ENCODE assay signal across 8 mouse cellular contexts in genomic region chr12:54696242-54697002, GRCm38 (mm10). TPM values are rescaled to one million over a fixed set of nuclear protein-coding genes. Genes with fewer than 3 reads are reported as not detected.
DNase-seq lines count a peak whose midpoint lies in the region; ATAC-seq and TF ChIP-seq lines count a peak whose summit lies in the region.

No protein-coding gene starts in this region.

- H3K9ac ChIP-seq in forebrain, embryonic 14.5 days (ENCODE audit: low read length), result peak overlapping the region; percentile 83

- H3K36me3 ChIP-seq in forebrain, embryonic 14.5 days (ENCODE audit: control insufficient read depth, insufficient read depth, low read length), result peaks cover 4% of the 10 kb centered on the region; the same call in 1 of the 2 replicates

- ATAC-seq in forebrain, embryonic 14.5 days, result peak; percentile 93
- peak; percentile 73 for ATAC-seq in neutrophil, adult 5-6 weeks (ENCODE audit: extremely low read depth, insufficient number of reproducible peaks, low FRiP score, poor library complexity, severe bottlenecking)

- DNase-seq in ES-CJ7 (ENCODE audit: low read depth, low spot score), result peak; percentile 96
- peak; percentile 92 for DNase-seq in cerebellum, adult 11 months
- peak; percentile 99 for DNase-seq in forebrain, embryonic 14.5 days (ENCODE audit: low spot score)
- peak; percentile 88 for DNase-seq in heart, postnatal 25 days (ENCODE audit: low spot score)
- peak; percentile 86 to 96 for DNase-seq in layer of hippocampus, adult 18-20 months (ENCODE audit: low spot score in 2 of 2)
- peak; percentile 91 for DNase-seq in lung, adult 2 months
- DNase-seq in thymus, adult 18-20 months, result peak; percentile 87 to 93

- no peaks in the 10 kb centered on the region for H3K27me3 ChIP-seq in forebrain, embryonic 14.5 days (replicated peaks; ENCODE audit: control insufficient read depth, insufficient read depth, low read length)

- H3K4me1 ChIP-seq in forebrain, embryonic 14.5 days (ENCODE audit: control insufficient read depth, insufficient read depth, low read length), result no peaks in the 10 kb centered on the region
- H3K4me1 ChIP-seq in lung, adult 2 months (ENCODE audit: control insufficient read depth, insufficient read depth, low read length), result no peaks in the 10 kb centered on the region

- peak overlapping the region; percentile 53 for H3K4me2 ChIP-seq in forebrain, embryonic 14.5 days (ENCODE audit: low read length)

- H3K4me3 ChIP-seq in forebrain, embryonic 14.5 days (ENCODE audit: low read depth, low read length), result peak overlapping the region; percentile 73
- peak overlapping the region; percentile 97 for H3K4me3 ChIP-seq in lung, adult 2 months (replicated peaks; ENCODE audit: extremely low read depth, low read depth, low read length)

- no peak for TF ChIP-seq CTCF in lung, adult 2 months (IDR thresholded peaks at IDR 0.05; ENCODE audit: insufficient read depth, low read length)

- H3K9me3 ChIP-seq in forebrain, embryonic 14.5 days (replicated peaks; ENCODE audit: control insufficient read depth, low read length), result no peaks in the 10 kb centered on the region

- peak; percentile 100 for TF ChIP-seq POLR2A in lung, adult 2 months (IDR thresholded peaks at IDR 0.05; ENCODE audit: borderline replicate concordance, extremely low read depth, low read depth, low read length)

- intact Hi-C loops in heart, postnatal 25 days (cut with DNase I), result loop anchor here (10.0 kb wide), 1 partner anchor 1158 kb away; no protein-coding TSS in a partner anchor

- H3K27ac ChIP-seq in forebrain, embryonic 14.5 days (ENCODE audit: low read depth, low read length), result peak overlapping the region; percentile 95

- WGBS in forebrain, embryonic 14.5 days, result under 1% methylated on average over 32 of the region's 32 CpGs
- under 1% methylated on average over 32 of the region's 32 CpGs for WGBS in lung, adult 2 months

RNA-seq across cellular contexts. Expression of gene Eapp, which starts 0.7 kb away (rescaled TPM):
- polyA plus RNA-seq in forebrain, embryonic 14.5 days (2014; fragmentation: Nextera tagmentation; extraction: Ambion mirVana), result 84.0 and 87.0 TPM in 2 replicates
- 10 to 100 TPM; 25.7 to 28.3 TPM for total RNA-seq in heart, postnatal 25 days (2021)
- total RNA-seq in layer of hippocampus, adult 18-20 months (2021), result 10 to 100 TPM; 36.3 to 39.3 TPM
- polyA plus RNA-seq in lung, adult 2 months (2012; rRNA removed), result 9.5 and 10.2 TPM in 2 replicates
- 72.9 and 117 TPM in 2 replicates for total RNA-seq in neutrophil, adult 5-6 weeks (2017)

RNA-seq across cellular contexts. Expression of gene Sptssa, which starts 40.0 kb away (rescaled TPM):
- polyA plus RNA-seq in forebrain, embryonic 14.5 days (2014; fragmentation: Nextera tagmentation; extraction: Ambion mirVana), result 193 and 196 TPM in 2 replicates
- total RNA-seq in heart, postnatal 25 days (2021), result 10 to 100 TPM; 34.2 to 35.2 TPM
- total RNA-seq in layer of hippocampus, adult 18-20 months (2021), result 10 to 100 TPM; 27.2 to 27.3 TPM
- polyA plus RNA-seq in lung, adult 2 months (2012; rRNA removed), result 67.1 and 82.2 TPM in 2 replicates
- 39.2 and 47.3 TPM in 2 replicates for total RNA-seq in neutrophil, adult 5-6 weeks (2017)

Comparison
In these comparisons a context has a peak if more than half of its experiments do, and no peak if none do; other contexts are left out.
1. Peak in every context shown above with its lines: DNase-seq, ATAC-seq, H3K4me3 ChIP-seq and H3K27ac ChIP-seq.